Mouse (Mus musculus) erythroblast, embryonic 14.5 days (primary cell): ENCODE measurements around the gene Rgl1.

Experiments
- GATA1 ChIP-seq: IDR thresholded peaks from 2 replicates; pipeline ENCODE4 v1.6.1; 2012; ENCODE audit warnings: low read length, inconsistent platforms, mixed read lengths
- TAL1 ChIP-seq: IDR thresholded peaks from 3 replicates; pipeline ENCODE4 v1.6.1; 2012; ENCODE audit warnings: low read length, inconsistent platforms, mixed read lengths

GRCm38 (mm10) chr1:152654851-152655250, 111.3 kb downstream of the Rgl1 start:
- TF ChIP-seq TAL1 (no peak), GATA1 (no peak)
